Mouse (Mus musculus) left cerebral cortex, adult 9 months (tissue): Measurements from ENCODE around the gene Zfp825.
"Not testable (repeated sequence)": the region's sequence is repeated elsewhere in the genome, so short reads cannot be mapped to it uniquely, and the experiment has no call there.

Source experiments
- DNase-seq, 2 experiments: peaks; one replicate each; pipeline ENCODE4 v3.0.0; 2022; ENCODE audit warnings: low spot score in 2 of 2

Gene Zfp825

GRCm38 (mm10) chr13:74493911-74494679, at the start of gene Zfp825:
Gene Zfp825, minus strand, starts transcription at chr13:74493992.
- peak; percentile 54 to 78 for DNase-seq

DNA sequence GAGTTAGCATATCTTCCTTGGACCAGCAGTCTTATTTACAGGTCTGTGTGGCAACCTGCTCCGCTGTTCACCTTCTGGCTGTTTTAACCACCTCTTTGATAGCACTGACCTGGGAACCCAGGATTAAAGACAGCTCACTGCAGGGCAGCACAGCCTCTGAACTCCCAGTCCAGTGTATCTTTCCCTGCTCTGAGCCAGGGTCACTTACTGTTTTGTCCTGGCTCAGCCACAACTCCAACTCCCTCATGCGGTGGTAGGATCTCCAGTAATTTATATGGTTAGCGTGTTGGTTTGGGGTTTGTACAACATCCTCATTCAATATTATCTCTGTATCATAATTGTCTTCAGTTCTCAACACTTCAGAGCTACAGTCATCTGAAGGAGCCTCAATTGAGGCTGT, 41.6 kb upstream of the Zfp825 start:
- DNase-seq = not testable (repeated sequence)

DNA sequence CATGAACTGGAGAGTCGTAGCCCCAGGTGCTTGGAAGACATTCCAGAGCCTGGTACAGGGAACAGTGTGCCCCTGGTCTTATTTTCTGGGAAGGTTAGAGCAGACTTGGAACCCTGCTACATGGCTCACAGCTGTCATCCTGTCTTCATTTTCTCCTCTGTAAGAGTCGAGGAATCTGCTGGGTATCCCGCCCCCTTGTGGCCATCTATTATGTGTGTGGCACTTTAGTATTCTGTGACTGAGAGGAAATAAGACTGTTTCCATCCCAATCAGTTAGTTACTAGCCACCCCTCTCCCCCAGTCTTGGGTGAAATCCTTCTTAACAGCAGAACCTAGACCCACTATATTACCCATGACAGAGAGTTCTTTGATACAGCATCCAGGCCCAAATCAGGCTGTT, 41.1 kb upstream of the Zfp825 start:
- DNase-seq = peak in 1 of 2 experiments; percentile 29

GRCm38 (mm10) chr13:74534096-74534495, 40.3 kb upstream of the Zfp825 start:
- no peak for DNase-seq

GRCm38 (mm10) chr13:74531251-74531650, 37.5 kb upstream of the Zfp825 start:
- not testable (repeated sequence) for DNase-seq

- DNase-seq = not testable (repeated sequence)
Measured at GRCm38 (mm10) chr13:74529372-74529715, 35.6 kb upstream of the Zfp825 start.

- DNase-seq = not testable (repeated sequence)
Measured at GRCm38 (mm10) chr13:74528519-74529371, 35.0 kb upstream of the Zfp825 start.

DNA sequence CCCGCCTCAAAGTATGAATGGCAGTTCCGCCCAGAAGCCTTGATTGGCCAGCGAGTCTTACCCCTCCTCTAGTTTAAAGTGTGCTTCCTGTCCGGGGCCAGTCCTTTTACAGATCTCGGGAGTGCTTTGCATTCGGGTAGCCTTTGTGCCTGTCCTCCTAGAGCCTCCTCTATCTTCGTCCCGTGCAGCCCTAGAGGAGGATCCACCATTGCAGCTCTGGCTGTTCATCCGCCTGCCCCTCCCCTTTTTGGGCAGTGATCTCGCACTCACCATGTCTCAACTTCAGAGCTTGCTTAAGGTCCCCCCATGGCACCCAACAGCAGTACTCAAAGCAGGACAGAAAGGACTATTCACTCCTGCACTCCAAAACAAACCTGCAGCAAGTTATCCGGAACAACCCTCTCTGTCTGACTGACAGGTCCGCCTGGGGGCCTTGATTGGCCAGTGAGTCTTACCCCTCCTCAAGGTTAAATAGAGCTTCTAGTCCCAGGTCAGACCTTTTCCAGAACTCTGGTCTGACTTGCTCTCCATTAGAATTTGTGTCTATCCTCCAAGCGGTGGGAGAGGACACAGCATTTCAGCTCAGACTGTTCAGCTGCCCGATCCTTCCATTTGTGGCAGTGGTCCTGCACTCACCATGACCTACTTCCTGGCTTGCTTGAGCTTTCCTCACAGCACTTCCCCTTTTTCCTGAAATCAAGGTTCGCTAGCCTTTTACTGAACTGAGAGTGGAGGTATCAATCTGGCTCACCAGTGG, 28.9 kb upstream of the Zfp825 start:
- DNase-seq = peak; percentile 42 to 62

DNA sequence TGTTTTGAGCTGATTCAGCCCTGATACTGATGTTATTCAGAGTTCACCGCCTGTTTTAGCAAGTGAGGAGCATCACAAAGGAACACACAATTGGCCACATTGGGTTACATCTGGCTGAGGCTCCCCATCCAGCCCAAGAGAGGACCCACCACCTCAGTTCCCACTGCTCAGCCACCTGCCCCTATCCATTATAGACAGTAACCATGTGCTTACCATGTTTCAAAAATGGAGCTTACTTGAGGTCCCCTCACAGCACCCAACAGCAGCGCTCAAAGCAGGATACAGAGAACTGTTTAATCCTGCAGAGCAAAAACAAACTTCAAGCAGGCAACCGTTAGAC, 28.3 kb upstream of the Zfp825 start:
- not testable (repeated sequence) for DNase-seq

- DNase-seq = not testable (repeated sequence)
Measured at GRCm38 (mm10) chr13:74507981-74508380, 14.2 kb upstream of the Zfp825 start.

GRCm38 (mm10) chr13:74502851-74503250, 9.1 kb upstream of the Zfp825 start:
- not testable (repeated sequence) for DNase-seq

- not testable (repeated sequence) for DNase-seq
Measured at GRCm38 (mm10) chr13:74499696-74500095, 5.9 kb upstream of the Zfp825 start.

DNA sequence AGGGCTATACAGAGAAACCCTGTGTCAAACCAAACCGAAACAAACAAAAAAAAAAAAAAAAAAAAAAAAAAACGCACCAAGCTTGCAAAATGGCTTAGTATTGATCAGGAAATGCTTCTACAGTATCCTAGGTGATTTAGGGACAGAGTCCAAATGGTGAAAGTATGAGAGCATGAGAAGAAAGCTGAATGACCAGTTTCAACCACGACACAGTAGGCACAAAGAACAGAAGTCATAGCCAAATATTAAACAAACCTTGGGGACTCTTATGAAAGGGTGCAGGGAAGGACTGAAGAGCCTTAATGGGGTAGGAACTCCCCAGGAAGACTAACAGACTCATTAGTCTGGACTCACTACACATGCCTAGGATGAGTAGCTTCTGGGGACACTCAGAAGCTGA, 9.5 kb downstream of the Zfp825 start:
- DNase-seq = not testable (repeated sequence)

- not testable (repeated sequence) for DNase-seq
Measured at GRCm38 (mm10) chr13:74471468-74471867, 22.3 kb downstream of the Zfp825 start.

DNA sequence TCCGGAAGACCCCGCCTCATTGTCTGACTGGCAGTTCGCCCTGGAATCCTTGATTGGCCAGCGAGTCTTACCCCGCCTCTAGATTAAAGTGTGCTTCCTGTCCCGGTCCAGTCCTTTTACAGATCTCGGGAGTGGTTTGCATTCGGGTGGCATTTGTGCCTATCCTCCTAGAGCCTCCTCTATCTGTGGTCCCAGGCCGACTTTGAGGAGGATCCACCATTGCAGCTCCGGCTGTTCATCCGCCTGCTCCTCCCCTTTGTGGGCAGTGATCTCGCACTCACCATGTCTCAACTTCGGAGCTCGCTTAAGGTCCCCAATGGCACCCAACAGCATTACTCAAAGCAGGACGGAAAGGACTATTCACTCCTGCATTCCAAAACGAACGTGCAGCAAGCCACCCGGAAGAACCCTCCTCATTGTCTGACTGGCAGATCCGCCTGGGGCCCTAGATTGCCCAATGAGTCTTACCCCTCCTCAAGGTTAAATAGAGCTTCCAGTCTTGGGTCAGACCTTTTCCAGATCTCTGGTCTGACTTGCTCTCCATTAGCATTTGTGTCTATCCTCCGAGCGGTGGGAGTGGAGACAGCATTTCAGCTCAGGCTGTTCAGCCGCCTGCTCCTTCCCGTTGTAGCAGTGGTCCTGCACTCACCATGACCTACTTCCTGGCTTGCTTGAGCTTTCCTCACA, 30.9 kb downstream of the Zfp825 start:
- peak; percentile 66 to 82 for DNase-seq

GRCm38 (mm10) chr13:74462318-74462698, 31.5 kb downstream of the Zfp825 start:
- DNase-seq = not testable (repeated sequence)

GRCm38 (mm10) chr13:74439895-74440294, 53.9 kb downstream of the Zfp825 start:
- no peak for DNase-seq
